Mouse (Mus musculus) kidney, postnatal 0 days (tissue): ENCODE data around the gene Cit. TPM values are rescaled to one million over a fixed set of nuclear protein-coding genes. Genes with fewer than 3 reads are reported as not detected.

Experiments used
- ATAC-seq: fragments of 200-750 bp; cut with Nextera tagmentation; replicated peaks from 2 replicates; pipeline ENCODE4 v1.8.0; 2017; ENCODE audit warnings: low read depth, moderate number of reproducible peaks, moderate TSS enrichment, moderate library complexity; ENCODE audit not compliant: low FRiP score
- DNase-seq: peaks from one replicate; pipeline ENCODE4 v3.0.0-alpha.2; 2016; ENCODE audit warnings: low spot score
- H3K27ac ChIP-seq: fragments of 300-500 bp; sonication (generic); 2 replicates; pipeline ENCODE4 v1.5.1; 2014; ENCODE audit warnings: mild to moderate bottlenecking
- H3K27me3 ChIP-seq: fragments of 300-500 bp; sonication (generic); 2 replicates; pipeline ENCODE4 v1.6.1; 2014; ENCODE audit warnings: low read length, mixed read lengths; ENCODE audit not compliant: insufficient read depth
- H3K36me3 ChIP-seq: fragments of 300-500 bp; sonication (generic); 2 replicates; pipeline ENCODE4 v1.6.1; 2014; ENCODE audit warnings: low read length, mixed read lengths; ENCODE audit not compliant: insufficient read depth
- H3K4me1 ChIP-seq: fragments of 300-500 bp; sonication (generic); replicated peaks from 2 replicates; pipeline ENCODE4 v1.6.1; 2014; ENCODE audit warnings: antibody characterized with exemption, low read length, mixed read lengths; ENCODE audit not compliant: insufficient read depth
- H3K4me2 ChIP-seq: fragments of 300-500 bp; sonication (generic); 2 replicates; pipeline ENCODE4 v1.6.1; 2014; ENCODE audit warnings: mild to moderate bottlenecking, low read length, moderate library complexity, mixed read lengths
- H3K4me3 ChIP-seq: fragments of 300-500 bp; sonication (generic); replicated peaks from 2 replicates; pipeline ENCODE4 v1.5.1; 2014; ENCODE audit warnings: low read depth, low read length
- H3K9ac ChIP-seq: fragments of 300-500 bp; sonication (generic); 2 replicates; pipeline ENCODE4 v1.6.1; 2014; ENCODE audit warnings: low read depth, low read length
- H3K9me3 ChIP-seq: fragments of 300-500 bp; sonication (generic); replicated peaks from 2 replicates; pipeline ENCODE4 v1.6.1; 2016; ENCODE audit warnings: low read length, inconsistent platforms, mixed read lengths
- CTCF ChIP-seq: IDR thresholded peaks from 2 replicates; pipeline ENCODE4 v1.5.1; 2016; ENCODE audit warnings: antibody characterized with exemption, low read depth, mild to moderate bottlenecking, moderate library complexity
- WGBS: fragments of 180-500 bp; shearing (Covaris S2); extraction: QIAGEN DNeasy Blood & Tissue Kit; methylation state at CpG from one replicate; pipeline ENCODE4 v1.1.7; 2014; 5-methylcytosine and 5-hydroxymethylcytosine counted together
- polyA plus RNA-seq: library from polyadenylated mRNA; unstranded; fragments of >200 nt; fragmentation: Nextera tagmentation; extraction: Ambion mirVana; gene quantifications from 2 replicates; pipeline ENCODE4 v1.2.1, GENCODE M21; 2015

Cit gene
- polyA plus RNA-seq, 1 experiment from 2014 or later, result 8.8 TPM

DNA sequence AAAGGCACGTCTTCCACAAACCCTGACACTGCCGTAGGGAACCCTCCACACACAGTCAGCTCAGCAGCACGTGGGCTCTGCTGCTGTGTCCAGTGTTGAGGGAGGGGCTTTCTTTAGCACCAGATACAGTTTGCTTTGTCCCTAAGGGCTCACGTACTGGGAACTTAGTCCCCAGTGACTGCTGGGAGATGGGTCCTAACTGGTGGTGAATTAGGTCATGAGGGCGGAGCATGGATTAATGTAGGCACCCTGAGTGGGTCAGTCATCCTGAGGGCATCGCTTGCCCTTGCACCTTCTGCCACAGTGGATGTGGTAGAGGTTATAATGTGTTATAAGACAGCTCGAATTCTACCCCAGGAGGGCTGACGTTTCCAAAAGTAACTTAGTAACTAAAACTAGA lies 172.3 kb downstream of the Cit start:
- TF ChIP-seq CTCF, result no peak
- 89% methylated on average over 8 of the region's 8 CpGs for WGBS
- Histone ChIP-seq H3K9me3 (no peaks in the 10 kb centered on the region), H3K4me3 (no peak overlapping the region), H3K27me3 (no peaks in the 10 kb centered on the region), H3K27ac (no peak overlapping the region), H3K4me2 (no peak overlapping the region), H3K4me1 (peaks cover 8% of the 10 kb centered on the region; the same call in 1 of the 2 replicates), H3K9ac (no peak overlapping the region), H3K36me3 (peaks cover 72% of the 10 kb centered on the region)
- DNase-seq (no peak), ATAC-seq (no peak)

DNA sequence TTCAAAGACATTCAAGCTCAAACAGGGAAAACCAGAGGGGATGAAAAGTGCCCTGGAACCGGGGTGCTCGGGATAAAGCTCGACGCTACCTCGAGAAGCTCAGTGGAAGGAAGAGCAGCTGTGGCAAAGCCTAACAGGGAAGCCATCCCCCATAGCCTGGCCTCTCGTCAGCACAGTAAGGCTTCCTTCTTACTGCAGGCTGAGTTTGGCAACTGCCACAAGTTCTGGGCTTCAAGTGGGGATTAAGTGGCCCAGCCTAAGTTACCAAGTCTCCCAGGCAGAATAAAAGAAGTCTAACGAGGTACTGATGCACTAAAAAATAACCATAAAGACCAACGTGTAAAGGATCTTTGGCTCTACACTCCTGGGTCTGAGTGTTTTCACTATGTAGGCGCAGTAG lies 173.1 kb downstream of the Cit start:
- H3K4me3 ChIP-seq, result no peak overlapping the region
- H3K4me2 ChIP-seq, result no peak overlapping the region
- no peak overlapping the region for H3K9ac ChIP-seq
- peak overlapping the region; percentile 47; the same call in 1 of the 2 replicates for H3K27ac ChIP-seq
- no peak for TF ChIP-seq CTCF
- H3K9me3 ChIP-seq, result no peaks in the 10 kb centered on the region
- no peak for ATAC-seq
- H3K4me1 ChIP-seq, result peaks cover 16% of the 10 kb centered on the region; the same call in 1 of the 2 replicates
- 91% methylated on average over 9 of the region's 9 CpGs for WGBS
- H3K27me3 ChIP-seq, result no peaks in the 10 kb centered on the region
- peaks cover 72% of the 10 kb centered on the region for H3K36me3 ChIP-seq
- no peak for DNase-seq

DNA sequence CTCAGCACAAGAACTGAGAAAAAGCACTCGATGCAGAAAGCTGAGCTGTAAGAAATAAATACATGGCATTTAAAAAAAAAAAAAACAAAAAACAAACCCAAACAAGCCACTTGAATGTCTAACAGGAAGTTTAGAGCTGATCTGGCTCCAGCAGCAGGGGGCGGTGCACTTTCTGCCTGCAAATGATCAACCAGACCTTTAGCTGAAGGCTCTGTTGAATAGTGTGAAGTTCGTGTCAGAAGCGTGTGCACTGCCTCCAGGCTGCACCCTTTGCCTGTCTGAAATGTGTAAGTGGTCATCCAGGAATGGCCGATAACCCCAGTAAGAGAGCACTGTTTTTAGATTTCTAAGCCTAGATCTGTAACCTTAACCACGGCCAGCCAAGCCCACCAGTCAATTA lies 173.7 kb downstream of the Cit start:
- DNase-seq, result peak; percentile 48
- peaks cover 70% of the 10 kb centered on the region for H3K36me3 ChIP-seq
- no peaks in the 10 kb centered on the region for H3K27me3 ChIP-seq
- peak; percentile 61 for ATAC-seq
- no peak overlapping the region for H3K4me2 ChIP-seq
- no peak overlapping the region for H3K4me3 ChIP-seq
- H3K27ac ChIP-seq, result peak overlapping the region; percentile 68
- TF ChIP-seq CTCF, result peak; percentile 67
- H3K9me3 ChIP-seq, result no peaks in the 10 kb centered on the region
- no peak overlapping the region for H3K9ac ChIP-seq
- H3K4me1 ChIP-seq, result peaks cover 18% of the 10 kb centered on the region; the same call in 1 of the 2 replicates
- 44% methylated on average over 6 of the region's 6 CpGs for WGBS

DNA sequence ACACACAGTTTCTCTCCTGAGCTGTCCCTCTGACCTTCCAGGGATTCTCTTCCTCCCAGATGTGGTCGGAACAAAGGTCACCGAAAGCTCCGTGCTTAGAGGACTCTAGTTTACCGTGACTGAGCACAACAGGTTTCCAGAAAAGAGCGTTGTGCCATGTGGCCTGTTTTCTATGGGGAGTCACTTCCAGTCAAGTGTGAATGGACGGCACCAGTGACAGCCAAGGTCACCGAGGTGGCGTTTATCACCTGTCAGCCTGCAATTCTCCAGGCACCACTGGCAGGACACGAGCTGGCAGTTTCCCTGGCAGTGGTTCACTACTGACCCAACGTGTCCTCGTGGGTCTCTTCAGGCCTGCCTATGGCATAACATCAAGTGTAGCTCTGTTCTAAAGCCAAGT lies 174.3 kb downstream of the Cit start:
- TF ChIP-seq CTCF, result no peak
- Histone ChIP-seq H3K9ac (no peak overlapping the region), H3K27ac (peak overlapping the region; percentile 68), H3K36me3 (peaks cover 64% of the 10 kb centered on the region), H3K9me3 (no peaks in the 10 kb centered on the region), H3K4me2 (no peak overlapping the region), H3K4me1 (peaks cover 18% of the 10 kb centered on the region; the same call in 1 of the 2 replicates), H3K4me3 (no peak overlapping the region), H3K27me3 (no peaks in the 10 kb centered on the region)
- 30% methylated on average over 11 of the region's 11 CpGs for WGBS
- DNase-seq (no peak), ATAC-seq (0 out of 2 replicates have a peak, but pooled peaks have one; percentile 19)

DNA sequence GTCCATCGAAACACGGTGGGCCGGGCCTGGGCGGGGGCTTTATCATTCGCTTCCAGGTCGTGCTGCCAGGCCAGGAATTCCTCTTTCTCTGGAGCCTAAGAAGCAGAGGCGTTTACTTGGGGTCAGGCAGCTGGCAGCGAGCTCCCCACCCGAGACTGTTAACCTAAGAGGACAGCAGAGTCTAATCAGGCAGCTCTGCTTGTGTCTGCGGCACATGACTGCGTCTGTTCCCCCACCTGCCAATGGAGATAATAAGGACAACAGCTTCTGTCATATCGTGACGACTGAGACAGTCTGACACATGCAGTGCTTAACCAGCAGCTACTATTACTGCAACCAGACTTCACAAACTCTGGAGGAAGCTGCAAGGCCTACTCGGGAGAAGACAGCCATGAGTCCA lies 176.5 kb downstream of the Cit start:
- no peak for TF ChIP-seq CTCF
- 0 out of 2 replicates have a peak overlapping the region, but pooled peaks have one; percentile 89 for H3K4me2 ChIP-seq
- peaks cover 44% of the 10 kb centered on the region for H3K36me3 ChIP-seq

DNA sequence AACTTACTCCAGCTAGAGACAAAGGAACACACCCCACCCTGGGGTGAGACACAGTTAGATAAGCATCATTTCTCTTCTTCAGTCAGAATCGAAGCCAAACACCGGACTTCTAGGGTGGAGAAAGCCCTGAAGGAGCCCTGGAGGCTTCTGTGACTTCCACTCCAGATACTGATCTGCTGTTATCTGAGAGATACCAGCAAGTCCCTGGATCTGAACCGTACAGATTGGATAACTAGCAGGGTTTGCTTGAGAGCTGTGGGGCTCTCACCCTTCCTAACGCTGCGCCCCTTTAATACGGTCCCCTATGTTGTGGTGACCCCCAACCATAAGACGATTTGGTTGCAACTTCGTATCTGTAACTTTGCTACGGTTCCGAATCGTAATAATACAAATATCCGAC lies 177.1 kb downstream of the Cit start:
- 88% methylated on average over 12 of the region's 12 CpGs for WGBS
- Histone ChIP-seq H3K27ac (0 out of 2 replicates have a peak overlapping the region, but pooled peaks have one; percentile 94), H3K4me3 (0 out of 2 replicates have a peak overlapping the region, but pooled peaks have one; percentile 72), H3K4me2 (peak overlapping the region; percentile 89; the same call in 1 of the 2 replicates), H3K4me1 (peaks cover 18% of the 10 kb centered on the region; the same call in 1 of the 2 replicates), H3K9me3 (no peaks in the 10 kb centered on the region), H3K27me3 (no peaks in the 10 kb centered on the region), H3K36me3 (peaks cover 38% of the 10 kb centered on the region), H3K9ac (0 out of 2 replicates have a peak overlapping the region, but pooled peaks have one; percentile 5)
- ATAC-seq (no peak), DNase-seq (no peak)
- no peak for TF ChIP-seq CTCF

More for the DNA sequence above, 176.5 kb downstream of the Cit start:
- peaks cover 18% of the 10 kb centered on the region; the same call in 1 of the 2 replicates for H3K4me1 ChIP-seq
- WGBS, result 89% methylated on average over 14 of the region's 14 CpGs
- ATAC-seq, result no peak
- H3K9ac ChIP-seq, result no peak overlapping the region
- no peak for DNase-seq
- no peak overlapping the region for H3K4me3 ChIP-seq
- H3K27ac ChIP-seq, result no peak overlapping the region
- no peaks in the 10 kb centered on the region for H3K27me3 ChIP-seq
- H3K9me3 ChIP-seq, result no peaks in the 10 kb centered on the region
